Mouse (Mus musculus): ENCODE measurements around the gene Ism2.

- TF ChIP-seq CTCF (IDR thresholded peaks at IDR 0.05; ENCODE audit: control insufficient read depth, insufficient read depth, low read length) (no peak), POLR2A (IDR thresholded peaks at IDR 0.05; ENCODE audit: borderline replicate concordance, control insufficient read depth, low read depth, low read length) (no peak)
Observed at GRCm38 (mm10) chr12:87319229-87319628, 19.7 kb upstream of the Ism2 start.

Data from bone marrow, adult 2 months (tissue).